Mouse (Mus musculus) heart, embryonic 13.5 days (tissue): Measurements from ENCODE around the gene Lpcat4. TPM values are rescaled to one million over a fixed set of nuclear protein-coding genes. Genes with fewer than 3 reads are reported as not detected.

ENCODE experiments used
- ATAC-seq: fragments of 200-750 bp; cut with Nextera tagmentation; 2 replicates; pipeline ENCODE4 v1.8.0; 2017; ENCODE audit warnings: moderate TSS enrichment; ENCODE audit not compliant: insufficient number of reproducible peaks, low FRiP score, low TSS enrichment; ENCODE audit errors: extremely low read depth
- H3K27ac ChIP-seq: fragments of 300-500 bp; sonication (generic); replicated peaks from 2 replicates; pipeline ENCODE4 v1.5.1; 2015; ENCODE audit warnings: moderate library complexity, mild to moderate bottlenecking, inconsistent platforms
- H3K27me3 ChIP-seq: fragments of 300-500 bp; sonication (generic); replicated peaks from 2 replicates; pipeline ENCODE4 v1.6.1; 2015; ENCODE audit warnings: mild to moderate bottlenecking, inconsistent platforms
- H3K36me3 ChIP-seq: fragments of 300-500 bp; sonication (generic); 2 replicates; pipeline ENCODE4 v1.6.1; 2015; ENCODE audit warnings: mild to moderate bottlenecking, inconsistent platforms
- H3K4me1 ChIP-seq: fragments of 300-500 bp; sonication (generic); 2 replicates; pipeline ENCODE4 v1.6.1; 2015; ENCODE audit warnings: inconsistent platforms
- H3K4me2 ChIP-seq: fragments of 300-500 bp; sonication (generic); 2 replicates; pipeline ENCODE4 v1.6.1; 2015; ENCODE audit warnings: inconsistent platforms, mild to moderate bottlenecking, moderate library complexity
- H3K4me3 ChIP-seq: fragments of 300-500 bp; sonication (generic); 2 replicates; pipeline ENCODE4 v1.5.1; 2015; ENCODE audit warnings: moderate library complexity, mild to moderate bottlenecking, inconsistent platforms
- H3K9ac ChIP-seq: fragments of 300-500 bp; sonication (generic); 2 replicates; pipeline ENCODE4 v1.6.1; 2015; ENCODE audit warnings: inconsistent platforms, mild to moderate bottlenecking, moderate library complexity
- H3K9me3 ChIP-seq: fragments of 300-500 bp; sonication (generic); 2 replicates; pipeline ENCODE4 v1.6.1; 2016; ENCODE audit warnings: inconsistent platforms
- WGBS: fragments of 180-500 bp; shearing (Covaris S2); methylation state at CpG from one replicate; pipeline ENCODE4 v1.1.7; 2015; ENCODE audit warnings: mixed read lengths; 5-methylcytosine and 5-hydroxymethylcytosine counted together
- polyA plus RNA-seq: library from polyadenylated mRNA; unstranded; fragments of >200 nt; fragmentation: Nextera tagmentation; extraction: Ambion mirVana; gene quantifications from 2 replicates; pipeline ENCODE4 v1.2.1, GENCODE M21; 2015

Lpcat4 gene
- polyA plus RNA-seq, 1 experiment from 2014 or later = 14.5 TPM

DNA sequence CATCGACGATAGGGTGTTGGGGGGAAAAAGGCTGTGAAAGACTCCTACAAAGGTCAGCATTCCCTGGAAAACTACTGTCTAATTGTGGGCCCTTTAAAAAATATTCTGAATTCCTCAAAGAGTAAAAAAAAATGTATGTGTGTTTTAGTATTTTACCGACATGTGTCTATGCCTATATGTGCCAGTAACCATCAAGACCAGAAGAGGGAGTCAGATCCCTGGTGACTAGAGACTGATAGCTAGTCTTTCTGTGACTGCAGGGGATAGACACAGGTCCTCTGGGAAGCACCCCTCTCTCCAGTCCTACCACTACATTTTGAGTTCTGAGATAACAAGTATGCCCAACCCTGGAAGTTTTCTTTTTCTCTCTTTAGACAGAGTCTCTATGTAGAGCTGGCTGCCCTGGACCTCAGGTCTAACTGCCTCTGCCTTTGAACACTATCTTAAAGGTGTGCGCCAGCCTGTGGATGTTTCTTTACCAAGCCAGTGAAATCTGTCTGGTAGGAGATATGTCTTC lies 23.6 kb downstream of the Lpcat4 start:
- WGBS = 30% methylated on average over 4 of the region's 4 CpGs
- Histone ChIP-seq H3K4me1 (peaks cover 32% of the 10 kb centered on the region), H3K27ac (no peak overlapping the region), H3K4me2 (peak overlapping the region; percentile 83), H3K9ac (peak overlapping the region; percentile 85), H3K36me3 (no peaks in the 10 kb centered on the region), H3K4me3 (peak overlapping the region; percentile 79), H3K27me3 (no peaks in the 10 kb centered on the region), H3K9me3 (no peaks in the 10 kb centered on the region)
- ATAC-seq = no peak

DNA sequence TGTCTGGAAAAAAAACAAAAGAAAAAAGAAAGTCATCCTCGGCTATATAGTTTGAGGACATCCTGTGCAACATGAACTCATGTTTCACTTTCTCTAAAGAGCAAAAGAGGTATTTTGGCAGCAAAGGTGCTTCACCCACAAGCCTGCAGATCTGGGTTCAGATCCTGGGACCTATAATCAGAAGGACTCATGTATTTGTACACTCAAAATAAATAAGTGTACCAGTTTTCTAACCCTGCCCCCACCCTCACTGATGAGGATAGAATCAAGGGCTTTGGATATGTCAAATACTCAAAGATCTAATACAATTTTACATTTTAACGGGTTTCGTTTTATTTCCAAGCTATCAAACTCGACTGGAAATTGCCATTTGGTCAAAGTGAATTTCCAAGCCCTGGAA lies 25.1 kb downstream of the Lpcat4 start:
- Histone ChIP-seq H3K9me3 (no peaks in the 10 kb centered on the region), H3K27me3 (no peaks in the 10 kb centered on the region), H3K36me3 (no peaks in the 10 kb centered on the region), H3K4me3 (no peak overlapping the region), H3K9ac (no peak overlapping the region), H3K4me1 (peaks cover 42% of the 10 kb centered on the region), H3K27ac (no peak overlapping the region), H3K4me2 (no peak overlapping the region)
- WGBS = 71% methylated on average over 4 of the region's 4 CpGs
- no peak for ATAC-seq

DNA sequence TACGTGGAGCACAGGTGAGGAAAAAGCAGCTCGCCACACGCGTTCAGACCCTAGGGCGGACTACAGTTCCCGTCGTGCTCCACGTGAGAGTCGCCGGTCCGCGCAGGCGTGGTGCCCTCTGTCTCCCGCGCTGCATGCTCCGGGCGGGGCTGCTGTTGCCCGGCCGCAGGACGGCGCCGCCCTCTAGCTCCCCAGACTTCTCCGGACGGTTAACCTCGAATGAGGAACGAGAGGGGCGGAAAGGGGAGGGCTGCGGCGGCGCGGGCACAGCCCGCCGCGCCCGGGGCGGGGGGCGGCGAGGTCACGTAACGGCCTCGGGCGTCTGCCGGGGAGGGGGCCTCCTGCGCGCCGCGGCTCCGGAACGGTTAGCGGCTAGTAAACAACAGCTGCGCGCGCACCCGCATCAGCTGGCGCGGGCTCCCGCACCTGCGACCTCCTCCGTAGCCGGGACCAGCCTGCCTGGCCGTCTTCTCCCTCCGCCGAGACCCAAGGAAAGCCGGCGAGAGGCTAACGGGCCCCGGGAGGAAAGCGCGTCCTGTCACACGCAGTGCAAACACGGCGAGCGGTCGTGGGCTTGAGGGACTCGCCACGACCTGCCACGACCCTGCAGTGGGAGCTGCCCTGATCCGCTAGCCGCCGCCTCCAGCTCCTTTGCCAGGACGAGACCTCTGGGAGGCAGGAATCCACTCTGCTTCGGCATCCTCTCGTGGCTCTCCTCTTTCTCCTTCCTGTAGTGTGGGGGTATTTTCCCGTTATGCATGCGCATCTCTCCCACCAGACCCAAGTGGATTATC lies 26.4 kb downstream of the Lpcat4 start, which contains the start of gene Slc12a6:
TSS of gene Slc12a6 (plus strand) at position 378 of the 794 bp plus-strand sequence.
- Histone ChIP-seq H3K4me3 (peak within 1 kb of the TSS; percentile 83), H3K36me3 (no peaks in the 10 kb centered on the region), H3K9me3 (no peaks in the 10 kb centered on the region), H3K27me3 (no peaks in the 10 kb centered on the region), H3K4me1 (peaks cover 55% of the 10 kb centered on the region), H3K27ac (peak within 1 kb of the TSS; percentile 95), H3K9ac (peak within 1 kb of the TSS; percentile 90), H3K4me2 (peak within 1 kb of the TSS; percentile 80)
- ATAC-seq = peak; percentile 91
- WGBS = under 1% methylated on average over 67 of the region's 85 CpGs

DNA sequence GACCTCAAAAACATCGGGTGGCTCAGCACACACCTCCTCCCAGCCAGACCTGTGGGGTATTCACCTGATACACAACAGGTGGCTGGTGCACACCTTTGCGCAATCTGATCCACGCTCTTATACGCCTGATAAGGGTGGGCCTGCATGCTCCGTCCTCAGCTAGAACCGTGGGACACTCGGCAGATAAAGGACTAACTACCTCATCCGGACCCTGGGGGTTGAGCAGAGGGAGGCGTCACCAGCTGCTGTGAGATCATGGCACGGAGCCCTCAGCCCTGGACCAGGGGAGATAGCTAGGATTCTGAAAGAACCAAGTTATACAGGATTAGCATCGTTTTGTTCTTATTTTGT lies 26.9 kb downstream of the Lpcat4 start, which contains the start of gene Gm21985:
TSS of gene Gm21985 (plus strand) at position 73 of the 351 bp plus-strand sequence.
- Histone ChIP-seq H3K4me2 (peak within 1 kb of the TSS; percentile 80), H3K9me3 (no peaks in the 10 kb centered on the region), H3K4me1 (peaks cover 57% of the 10 kb centered on the region), H3K27ac (peak within 1 kb of the TSS; percentile 95), H3K36me3 (0 out of 2 replicates have a peak, but pooled peaks cover 2% of the 10 kb centered on the region), H3K4me3 (peak within 1 kb of the TSS; percentile 83), H3K27me3 (no peaks in the 10 kb centered on the region), H3K9ac (peak within 1 kb of the TSS; percentile 90)
- peak; percentile 34 for ATAC-seq
- under 1% methylated on average over 11 of the region's 11 CpGs for WGBS

DNA sequence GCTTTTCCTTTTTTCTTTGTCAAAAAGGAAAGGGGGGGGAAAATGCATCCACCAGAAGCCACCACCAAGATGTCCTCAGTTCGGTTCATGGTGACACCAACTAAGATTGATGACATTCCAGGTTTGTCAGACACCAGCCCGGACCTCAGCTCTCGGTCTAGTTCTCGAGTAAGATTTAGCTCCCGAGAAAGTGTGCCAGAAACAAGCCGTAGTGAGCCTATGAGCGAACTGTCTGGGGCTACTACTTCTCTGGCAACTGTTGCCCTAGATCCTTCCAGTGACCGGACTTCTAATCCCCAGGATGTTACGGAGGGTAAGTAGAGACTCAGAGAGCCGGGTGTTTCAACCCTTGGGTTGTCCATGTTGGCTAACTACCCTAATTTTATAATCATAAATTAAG lies 27.5 kb downstream of the Lpcat4 start:
- Histone ChIP-seq H3K4me2 (peak overlapping the region; percentile 80), H3K27me3 (no peaks in the 10 kb centered on the region), H3K9ac (peak overlapping the region; percentile 90), H3K36me3 (0 out of 2 replicates have a peak, but pooled peaks cover 3% of the 10 kb centered on the region), H3K4me1 (peaks cover 62% of the 10 kb centered on the region), H3K27ac (peak overlapping the region; percentile 95), H3K4me3 (peak overlapping the region; percentile 83), H3K9me3 (no peaks in the 10 kb centered on the region)
- 30% methylated on average over 10 of the region's 10 CpGs for WGBS
- no peak for ATAC-seq

DNA sequence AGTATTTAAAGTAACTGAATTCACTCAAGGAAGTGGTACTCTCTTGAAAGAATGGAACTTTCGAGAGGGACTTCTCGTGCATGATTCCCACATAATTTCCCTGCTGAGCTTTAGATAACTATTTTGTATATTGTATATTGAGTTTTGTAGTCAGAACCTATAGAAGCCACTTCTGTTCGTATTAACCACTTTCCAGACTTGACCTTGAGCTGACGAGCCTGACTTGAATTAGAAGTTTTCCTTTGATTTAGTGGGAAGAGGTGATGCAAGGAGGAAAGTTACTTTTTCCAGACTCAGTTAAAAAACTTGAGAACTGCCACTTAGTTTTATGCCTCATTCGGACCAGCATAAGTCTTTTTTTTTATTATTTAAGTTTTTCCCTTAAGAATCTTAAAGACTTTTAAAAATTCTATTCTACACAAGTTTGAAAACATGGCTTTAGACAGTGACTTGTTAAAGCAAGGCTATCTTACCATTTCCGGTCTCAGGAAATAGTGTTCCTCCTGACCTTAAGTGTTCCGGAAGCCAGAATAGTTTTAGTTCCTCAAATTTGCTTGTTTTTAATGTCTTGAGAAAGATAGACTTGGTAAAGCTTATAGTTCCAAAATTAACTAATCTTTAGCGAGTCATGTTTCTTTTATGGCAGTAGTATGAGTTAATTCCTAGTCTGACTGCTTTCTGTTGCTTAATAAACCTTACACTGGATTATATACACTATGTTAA lies 28.4 kb downstream of the Lpcat4 start:
- peak overlapping the region; percentile 83 for H3K4me3 ChIP-seq
- WGBS = 54% methylated on average over 8 of the region's 8 CpGs
- H3K36me3 ChIP-seq = 0 out of 2 replicates have a peak, but pooled peaks cover 3% of the 10 kb centered on the region
- no peaks in the 10 kb centered on the region for H3K27me3 ChIP-seq
- H3K4me2 ChIP-seq = peak overlapping the region; percentile 80
- H3K9me3 ChIP-seq = no peaks in the 10 kb centered on the region
- no peak for ATAC-seq
- peak overlapping the region; percentile 90 for H3K9ac ChIP-seq
- H3K4me1 ChIP-seq = peaks cover 57% of the 10 kb centered on the region
- 0 out of 2 replicates have a peak overlapping the region, but pooled peaks have one; percentile 28 for H3K27ac ChIP-seq

DNA sequence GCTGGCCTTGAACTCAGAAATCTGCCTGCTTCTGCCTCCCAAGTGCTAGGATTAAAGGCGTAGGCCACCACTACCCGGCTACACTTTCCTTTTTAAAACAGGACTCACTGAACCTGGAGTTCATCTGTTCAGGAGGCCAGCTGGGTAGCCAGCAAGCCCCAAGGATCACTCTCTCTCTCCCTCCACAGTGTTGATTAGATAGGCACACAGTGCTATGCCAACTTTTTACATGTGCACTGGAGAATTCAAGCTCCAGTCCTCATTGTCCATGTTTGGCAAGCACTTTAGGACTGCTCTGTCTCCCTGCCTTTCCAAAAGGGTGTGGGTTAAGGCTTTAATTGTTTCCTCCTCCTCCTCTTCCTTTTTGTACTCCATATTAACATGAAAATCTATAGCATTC lies 30.7 kb downstream of the Lpcat4 start:
- Histone ChIP-seq H3K4me2 (peak overlapping the region; percentile 28), H3K9me3 (no peaks in the 10 kb centered on the region)
- WGBS = 34% methylated on average over 2 of the region's 2 CpGs

DNA sequence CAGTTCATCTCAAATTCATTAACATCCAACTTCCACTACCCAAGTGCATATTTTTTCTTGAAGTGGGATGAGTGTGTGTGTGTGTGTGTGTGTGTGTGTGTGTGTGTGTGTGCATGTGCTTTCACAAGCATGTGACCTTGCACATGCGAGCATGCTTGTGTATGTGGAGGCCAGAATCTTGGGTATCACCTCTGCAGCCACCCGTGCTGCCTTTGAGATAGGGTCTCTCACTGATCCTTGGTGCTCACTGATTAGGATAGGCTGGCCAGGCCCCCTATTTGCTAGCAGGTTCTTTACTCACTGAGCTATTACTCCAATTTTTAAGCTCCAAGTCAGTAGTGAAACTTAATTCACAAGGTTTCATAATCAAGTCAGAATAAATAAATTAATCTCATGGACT lies 33.6 kb downstream of the Lpcat4 start:
- no peak overlapping the region for H3K4me2 ChIP-seq
- H3K4me1 ChIP-seq = peaks cover 29% of the 10 kb centered on the region
- no peak overlapping the region for H3K4me3 ChIP-seq
- no peaks in the 10 kb centered on the region for H3K9me3 ChIP-seq
- 65% methylated on average over 2 of the region's 2 CpGs for WGBS
- H3K9ac ChIP-seq = no peak overlapping the region
- no peak for ATAC-seq
- H3K36me3 ChIP-seq = peaks cover 17% of the 10 kb centered on the region
- H3K27ac ChIP-seq = no peak overlapping the region
- no peaks in the 10 kb centered on the region for H3K27me3 ChIP-seq

More for the DNA sequence above, 30.7 kb downstream of the Lpcat4 start:
- Histone ChIP-seq H3K9ac (0 out of 2 replicates have a peak overlapping the region, but pooled peaks have one; percentile 24), H3K27me3 (no peaks in the 10 kb centered on the region), H3K4me3 (no peak overlapping the region), H3K4me1 (peaks cover 46% of the 10 kb centered on the region), H3K36me3 (peaks cover 9% of the 10 kb centered on the region), H3K27ac (peak overlapping the region; percentile 68)
- no peak for ATAC-seq

DNA sequence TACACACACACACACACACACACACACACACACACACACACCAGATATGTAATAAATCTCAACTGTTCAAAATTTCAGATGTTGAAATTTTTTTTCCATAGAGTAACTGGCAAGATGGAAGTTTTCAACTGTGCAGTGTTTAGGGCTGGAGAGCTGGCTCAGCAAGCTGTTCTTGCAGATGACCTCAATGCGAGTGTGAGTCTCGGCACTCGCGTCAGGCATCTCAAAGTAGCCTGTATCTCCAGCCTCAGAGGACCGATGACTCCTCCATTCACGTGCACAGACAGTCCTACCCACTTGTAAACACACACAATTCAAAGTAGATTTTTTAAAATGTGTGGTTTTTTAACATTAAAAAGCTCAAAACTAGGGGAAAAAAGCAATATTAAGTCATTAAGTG lies 34.2 kb downstream of the Lpcat4 start:
- Histone ChIP-seq H3K27ac (no peak overlapping the region), H3K27me3 (no peaks in the 10 kb centered on the region), H3K9me3 (no peaks in the 10 kb centered on the region), H3K36me3 (peaks cover 17% of the 10 kb centered on the region), H3K9ac (no peak overlapping the region), H3K4me1 (peaks cover 25% of the 10 kb centered on the region), H3K4me3 (no peak overlapping the region), H3K4me2 (no peak overlapping the region)
- WGBS = 81% methylated on average over 6 of the region's 6 CpGs
- ATAC-seq = no peak

DNA sequence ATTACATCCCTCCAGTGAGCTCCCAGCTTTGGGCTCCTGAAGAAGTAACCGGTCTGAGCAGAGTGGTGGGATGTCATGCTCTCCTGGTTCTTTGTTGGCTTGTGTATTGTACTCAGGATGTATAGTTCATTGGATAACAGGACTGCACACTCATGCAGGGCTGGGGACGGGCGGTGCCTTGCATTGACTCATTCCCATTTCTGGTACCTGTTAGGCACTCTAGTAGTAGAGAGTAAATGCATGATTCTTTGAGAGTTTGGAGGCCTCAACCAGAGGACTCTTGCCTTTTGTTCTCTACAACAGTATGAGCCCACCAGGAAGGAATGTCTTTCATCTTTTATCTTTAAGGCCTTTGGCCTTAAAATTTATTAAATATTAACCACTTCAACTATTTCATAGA lies 37.6 kb downstream of the Lpcat4 start:
- H3K4me1 ChIP-seq = no peaks in the 10 kb centered on the region; the same call in 1 of the 2 replicates
- WGBS = 94% methylated on average over 3 of the region's 3 CpGs

DNA sequence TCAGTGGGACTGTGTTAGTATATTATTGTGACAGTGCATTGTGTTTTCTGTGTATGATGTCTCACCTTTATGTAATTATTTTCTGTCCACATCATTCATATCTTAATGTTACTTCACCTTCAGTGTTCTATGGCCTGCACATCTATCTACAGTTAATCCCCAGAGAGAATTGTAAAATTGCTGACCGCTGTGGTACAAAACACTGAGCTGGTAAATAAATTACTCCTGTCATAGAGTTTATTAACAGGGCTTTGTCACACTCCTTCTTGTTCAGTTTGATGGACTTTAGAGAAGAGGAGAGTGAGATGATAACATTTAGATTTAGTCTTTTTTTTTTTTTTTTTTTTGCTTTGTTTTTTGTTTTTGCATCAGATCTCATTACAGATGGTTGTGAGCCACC lies 43.6 kb downstream of the Lpcat4 start:
- 96% methylated on average over 1 of the region's 1 CpGs for WGBS
- Histone ChIP-seq H3K9me3 (no peaks in the 10 kb centered on the region), H3K4me2 (no peak overlapping the region), H3K9ac (no peak overlapping the region), H3K36me3 (no peaks in the 10 kb centered on the region), H3K27me3 (no peaks in the 10 kb centered on the region), H3K4me3 (no peak overlapping the region), H3K4me1 (peaks cover 10% of the 10 kb centered on the region), H3K27ac (no peak overlapping the region)
- no peak for ATAC-seq

More for the DNA sequence above, 37.6 kb downstream of the Lpcat4 start:
- Histone ChIP-seq H3K9me3 (no peaks in the 10 kb centered on the region), H3K27me3 (no peaks in the 10 kb centered on the region), H3K4me3 (no peak overlapping the region), H3K9ac (no peak overlapping the region), H3K36me3 (peaks cover 14% of the 10 kb centered on the region), H3K4me2 (no peak overlapping the region), H3K27ac (no peak overlapping the region)
- ATAC-seq = no peak
